Mouse (Mus musculus): ENCODE data around the gene Csad.

The Csad gene

GRCm38 (mm10) chr15:102204674-102205505 lies at the start of gene Csad:
TSS of gene Csad (minus strand) at chr15:102204724.
- DNase-seq: no peak

- no peak for DNase-seq
Measured at GRCm38 (mm10) chr15:102250521-102250920, 46.0 kb upstream of the Csad start.

GRCm38 (mm10) chr15:102249967-102250366 lies 45.4 kb upstream of the Csad start:
- DNase-seq: no peak

- DNase-seq: no peak
Measured at GRCm38 (mm10) chr15:102249251-102249691, 44.7 kb upstream of the Csad start.

GRCm38 (mm10) chr15:102248812-102249191 lies 44.3 kb upstream of the Csad start:
- DNase-seq: no peak

- DNase-seq: no peak
Measured at GRCm38 (mm10) chr15:102248131-102248811, 43.7 kb upstream of the Csad start.

- peak; percentile 48 to 58 for DNase-seq
Measured at GRCm38 (mm10) chr15:102247252-102248130, 43.0 kb upstream of the Csad start.

GRCm38 (mm10) chr15:102246866-102247251 lies 42.3 kb upstream of the Csad start:
- peak; percentile 69 to 73 for DNase-seq

- DNase-seq: peak; percentile 65 to 73
Measured at GRCm38 (mm10) chr15:102245891-102246741, 41.6 kb upstream of the Csad start.

- no peak for DNase-seq
Measured at GRCm38 (mm10) chr15:102245461-102245881, 40.9 kb upstream of the Csad start.

GRCm38 (mm10) chr15:102244306-102245191 lies 40.0 kb upstream of the Csad start:
- DNase-seq: no peak

- no peak for DNase-seq
Measured at GRCm38 (mm10) chr15:102243229-102244190, 39.0 kb upstream of the Csad start.

GRCm38 (mm10) chr15:102242404-102243228 lies 38.1 kb upstream of the Csad start:
- no peak for DNase-seq

- DNase-seq: no peak
Measured at GRCm38 (mm10) chr15:102240607-102241006, 36.1 kb upstream of the Csad start.

- no peak for DNase-seq
Measured at GRCm38 (mm10) chr15:102239851-102240250, 35.3 kb upstream of the Csad start.

GRCm38 (mm10) chr15:102239260-102239590 lies 34.7 kb upstream of the Csad start:
- peak; percentile 76 to 78 for DNase-seq

GRCm38 (mm10) chr15:102238543-102239259 lies 34.2 kb upstream of the Csad start:
- no peak for DNase-seq

GRCm38 (mm10) chr15:102235371-102236027 lies 31.0 kb upstream of the Csad start:
- DNase-seq: peak; percentile 26 to 50

Measured in thymus, postnatal 36 days (tissue).